Mouse (Mus musculus) lung, postnatal 0 days (tissue): Measurements from ENCODE around the gene Cpne6.

Experiments
- CTCF ChIP-seq: IDR thresholded peaks from 2 replicates; pipeline ENCODE4 v1.5.1; 2016; ENCODE audit warnings: antibody characterized with exemption, mild to moderate bottlenecking
- EP300 ChIP-seq: IDR thresholded peaks from 2 replicates; pipeline ENCODE4 v1.6.1; 2016; ENCODE audit warnings: antibody characterized with exemption, mild to moderate bottlenecking, control low read depth

DNA sequence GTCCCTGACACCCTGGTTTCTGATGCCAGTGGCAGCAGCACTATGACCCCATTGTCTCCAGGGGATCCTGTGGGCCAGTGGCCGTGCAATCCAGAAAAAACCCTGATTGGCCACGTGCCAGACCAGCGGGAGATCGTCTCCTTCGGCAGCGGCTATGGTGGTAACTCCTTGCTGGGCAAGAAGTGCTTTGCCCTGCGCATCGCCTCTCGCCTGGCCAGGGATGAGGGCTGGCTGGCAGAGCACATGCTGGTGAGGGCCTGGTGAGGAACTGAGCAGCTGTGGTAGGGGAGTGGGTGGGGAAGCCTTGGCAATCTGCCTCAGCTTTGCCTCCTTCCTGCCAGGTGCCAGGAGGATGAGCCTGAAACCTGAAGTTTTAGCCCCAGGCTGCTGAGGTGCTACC is 34.1 kb downstream of the Cpne6 start:
- TF ChIP-seq CTCF (no peak), EP300 (no peak)
